Mouse (Mus musculus) MEL (cell line): Measurements from ENCODE around the gene Nucks1.

ENCODE experiments used
- CHD2 ChIP-seq: IDR thresholded peaks from 2 replicates; pipeline ENCODE4 v1.6.1; 2011; ENCODE audit warnings: low read length, improper control_type of control experiment
- CTCF ChIP-seq, 3 experiments: IDR thresholded peaks in 2 of 3; conservative IDR thresholded peaks in 1 of 3; 2 replicates each; pipeline ENCODE4 v1.5.1; 2011 to 2012; ENCODE audit warnings: low read length in 3 of 3, low read depth in 2 of 3, mild to moderate bottlenecking in 2 of 3, improper control_type of control experiment in 1 of 3, inconsistent platforms in 1 of 3, mixed read lengths in 1 of 3, moderate library complexity in 1 of 3; ENCODE audit not compliant: control insufficient read depth in 1 of 3, insufficient read depth in 1 of 3, poor library complexity in 1 of 3, severe bottlenecking in 1 of 3
- E2F4 ChIP-seq: IDR thresholded peaks from 2 replicates; pipeline ENCODE4 v1.6.1; 2011; ENCODE audit warnings: low read depth, low read length, improper control_type of control experiment, borderline replicate concordance
- EP300 ChIP-seq, 2 experiments: IDR thresholded peaks; 2 replicates each; pipeline ENCODE4 v1.6.1; 2011; ENCODE audit warnings: improper control_type of control experiment in 2 of 2, low read length in 2 of 2, low read depth in 1 of 2, mild to moderate bottlenecking in 1 of 2
- GATA1 ChIP-seq: IDR thresholded peaks from 2 replicates; pipeline ENCODE4 v1.6.1; 2011; ENCODE audit warnings: low read depth, low read length, improper control_type of control experiment
- HCFC1 ChIP-seq: IDR thresholded peaks from 2 replicates; pipeline ENCODE4 v1.6.1; 2012; ENCODE audit warnings: low read depth, mild to moderate bottlenecking, inconsistent platforms, low read length, improper control_type of control experiment, moderate library complexity
- JUND ChIP-seq: IDR thresholded peaks from 2 replicates; pipeline ENCODE4 v1.6.1; 2011; ENCODE audit warnings: low read depth, mild to moderate bottlenecking, improper control_type of control experiment, low read length
- MAFK ChIP-seq: IDR thresholded peaks from 2 replicates; pipeline ENCODE4 v1.6.1; 2011; ENCODE audit warnings: low read depth, mild to moderate bottlenecking, low read length, improper control_type of control experiment, borderline replicate concordance
- NRF1 ChIP-seq: IDR thresholded peaks from 2 replicates; pipeline ENCODE4 v1.6.1; 2014; ENCODE audit warnings: low read depth, mild to moderate bottlenecking, inconsistent platforms, low read length, improper control_type of control experiment, moderate library complexity; ENCODE audit not compliant: poor library complexity, insufficient read depth, severe bottlenecking
- POLR2A ChIP-seq, 2 experiments: IDR thresholded peaks; 2 replicates each; pipeline ENCODE4 v1.6.1; 2011 to 2012; ENCODE audit warnings: low read length in 2 of 2, mild to moderate bottlenecking in 2 of 2, control low read depth in 1 of 2, improper control_type of control experiment in 1 of 2, low read depth in 1 of 2, moderate library complexity in 1 of 2; ENCODE audit not compliant: control insufficient read depth in 1 of 2, insufficient read depth in 1 of 2, poor library complexity in 1 of 2
- POLR2AphosphoS2 ChIP-seq: IDR thresholded peaks from 2 replicates; pipeline ENCODE4 v1.6.1; 2011; ENCODE audit warnings: low read length, improper control_type of control experiment
- TAL1 ChIP-seq: IDR thresholded peaks from 2 replicates; pipeline ENCODE4 v1.6.1; 2012; ENCODE audit warnings: mild to moderate bottlenecking, inconsistent platforms, low read length, moderate library complexity, mixed read lengths
- USF1 ChIP-seq: IDR thresholded peaks from 2 replicates; pipeline ENCODE4 v1.6.1; 2014; ENCODE audit warnings: low read depth, mild to moderate bottlenecking, inconsistent platforms, low read length, improper control_type of control experiment, moderate library complexity
- ZNF384 ChIP-seq: IDR thresholded peaks from 2 replicates; pipeline ENCODE4 v1.6.1; 2012; ENCODE audit warnings: low read depth, mild to moderate bottlenecking, inconsistent platforms, low read length, improper control_type of control experiment

DNA sequence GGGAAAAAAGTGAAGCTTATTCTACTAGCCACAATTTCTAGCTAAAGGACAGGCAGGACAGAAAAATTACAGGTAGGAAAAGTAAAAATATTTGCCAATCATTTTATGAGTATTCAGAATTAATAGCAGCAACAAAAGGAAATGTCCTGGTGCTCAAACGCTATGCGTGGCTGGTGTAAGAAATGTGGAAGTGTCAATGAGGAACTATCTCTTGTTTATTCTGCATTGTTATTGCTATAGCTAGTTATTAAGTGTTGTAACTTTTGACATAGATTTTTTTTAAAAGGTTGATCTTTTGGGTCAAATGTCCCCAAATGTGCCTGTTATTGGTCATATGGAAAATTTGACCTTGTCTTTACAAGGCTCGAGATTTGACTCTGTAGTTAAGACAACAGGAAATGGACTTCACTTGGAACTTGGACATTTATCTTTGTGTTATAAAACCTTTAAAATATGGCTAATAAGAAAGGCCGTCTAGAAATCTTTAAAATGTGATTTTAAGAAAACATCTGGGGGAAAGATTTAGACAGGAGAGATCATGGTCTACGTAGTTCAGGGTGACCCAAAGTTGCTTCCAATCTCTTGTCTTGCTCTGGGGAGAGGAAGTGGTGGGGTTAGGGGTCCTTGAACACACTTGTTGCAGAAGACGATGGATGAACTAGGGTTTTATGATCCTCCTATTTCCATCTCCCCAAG is 43.9 kb upstream of the Nucks1 start:
- TF ChIP-seq POLR2A (IDR thresholded peaks at IDR 0.05; ENCODE audit: control insufficient read depth in 1 of 2, insufficient read depth in 1 of 2, low read depth in 1 of 2, low read length in 2 of 2, poor library complexity in 1 of 2) (peak; percentile 30 to 85; a peak in 2 of 4 replicates), ZNF384 (no peak), TAL1 (no peak), JUND (no peak), CTCF (IDR thresholded peaks at IDR 0.05 in 2 of 3, conservative IDR thresholded peaks at IDR 0.05 in 1 of 3; ENCODE audit: control insufficient read depth in 1 of 3, insufficient read depth in 1 of 3, low read depth in 2 of 3, low read length in 3 of 3, poor library complexity in 1 of 3, severe bottlenecking in 1 of 3) (no peak), MAFK (no peak), NRF1 (no peak), USF1 (no peak), E2F4 (no peak), CHD2 (no peak), EP300 (IDR thresholded peaks at IDR 0.05; ENCODE audit: low read depth in 1 of 2, low read length in 2 of 2) (no peak), GATA1 (no peak), POLR2AphosphoS2 (peak; percentile 97), HCFC1 (no peak)
